Mouse (Mus musculus): ENCODE measurements around the gene Serpina9. TPM values are rescaled to one million over a fixed set of nuclear protein-coding genes. Genes with fewer than 3 reads are reported as not detected.
"Not testable (repeated sequence)": the region's sequence is repeated elsewhere in the genome, so short reads cannot be mapped to it uniquely, and the experiment has no call there.

Serpina9 gene
- total RNA-seq, 2 experiments from 2014 or later, result not detected

DNA sequence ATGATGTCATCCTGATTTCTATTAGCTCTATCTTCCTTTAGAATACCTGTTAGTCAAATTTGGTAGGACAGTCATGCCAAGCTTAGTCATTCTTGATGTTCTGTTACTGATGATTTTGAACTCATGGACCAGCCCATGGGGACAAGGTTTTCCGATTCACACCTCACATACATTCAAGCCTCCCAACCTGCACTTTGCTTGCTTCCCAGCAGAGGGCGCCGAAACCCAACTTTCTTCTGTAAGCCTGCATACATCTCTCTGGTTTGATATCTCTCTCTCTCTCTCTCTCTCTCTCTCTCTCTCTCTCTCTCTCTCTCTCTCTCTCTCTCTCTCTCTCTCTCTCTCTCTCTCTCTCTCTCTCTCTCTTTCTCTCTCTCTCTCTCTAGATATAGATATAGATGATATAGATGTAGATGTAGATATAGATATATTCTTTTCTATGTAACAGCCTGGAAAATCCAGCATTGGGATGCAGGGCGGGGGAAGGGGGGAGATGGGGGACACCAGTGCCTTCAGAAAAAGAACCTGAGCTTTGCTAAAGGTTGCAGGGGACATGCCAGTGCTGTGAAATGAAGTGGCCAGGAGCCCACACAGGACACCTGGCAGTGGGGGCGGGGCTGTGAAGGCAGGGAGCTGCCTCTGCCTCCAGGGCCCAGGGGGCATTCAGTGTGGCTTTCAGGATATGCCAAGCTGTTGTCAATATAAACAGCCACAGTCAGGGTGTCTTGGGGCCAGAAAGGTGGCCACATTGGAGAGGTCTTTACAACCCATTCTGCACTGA lies 18.1 kb downstream of the Serpina9 start:
- no peak; the same call in 1 of the 2 replicates for ATAC-seq (replicated peaks; ENCODE audit: low FRiP score, poor library complexity, severe bottlenecking)

DNA sequence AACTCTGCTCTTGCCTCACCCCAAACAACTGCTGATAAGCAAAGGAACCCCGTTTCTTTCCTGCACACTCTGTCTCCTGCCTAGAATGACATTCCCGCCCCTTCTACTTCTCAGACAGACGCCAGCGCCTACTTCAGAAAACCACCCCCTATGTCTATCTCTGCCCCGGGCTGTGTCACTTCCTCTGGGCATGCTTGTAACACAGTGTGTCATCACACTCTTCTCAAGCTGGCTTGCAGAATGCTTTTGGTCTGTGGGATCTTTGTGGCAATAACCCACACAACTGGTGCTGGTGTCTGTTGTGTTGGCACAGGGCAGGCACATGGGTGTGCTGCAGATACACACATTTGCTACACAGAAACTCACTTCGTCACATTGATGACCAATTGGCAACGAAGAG lies 20.6 kb downstream of the Serpina9 start:
- ATAC-seq (replicated peaks; ENCODE audit: low FRiP score, poor library complexity, severe bottlenecking), result no peak

DNA sequence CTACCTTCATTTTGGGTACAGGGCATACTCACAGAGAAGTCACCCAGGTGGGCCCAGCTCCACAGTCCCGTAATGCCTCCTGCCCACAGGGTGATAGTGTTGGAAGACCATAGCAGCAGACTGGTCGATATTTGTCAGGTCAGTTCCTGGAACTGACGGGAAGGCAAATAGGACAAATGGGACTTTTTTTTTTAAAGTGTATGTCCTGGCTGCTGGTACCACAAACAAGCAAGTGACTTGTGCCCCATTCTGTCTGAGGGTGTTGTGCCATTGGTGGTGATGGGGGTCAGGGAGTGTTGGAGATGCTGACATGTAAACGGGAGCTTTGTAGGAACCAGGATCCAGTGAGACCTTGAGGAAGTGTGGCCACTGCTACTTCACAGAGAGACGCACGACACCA lies 23.7 kb downstream of the Serpina9 start, which contains the start of gene Serpina11:
Gene Serpina11 (minus strand): TSS at position 101 of the 400 bp plus-strand sequence.
- ATAC-seq (replicated peaks; ENCODE audit: low FRiP score, poor library complexity, severe bottlenecking), result no peak

DNA sequence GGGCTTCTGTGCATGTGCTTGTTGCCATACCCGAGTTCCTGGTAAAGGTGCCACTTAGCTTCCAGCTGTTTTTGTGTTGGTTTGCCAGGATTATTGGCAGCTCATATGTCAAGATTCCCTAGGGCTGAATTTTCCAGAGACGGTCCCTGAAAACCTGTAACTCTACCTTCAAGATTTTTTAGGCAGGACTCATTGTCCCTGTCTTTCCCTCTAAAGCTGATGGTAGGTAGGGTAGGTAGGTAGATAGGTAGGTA lies 24.1 kb downstream of the Serpina9 start:
- no peak for ATAC-seq (replicated peaks; ENCODE audit: low FRiP score, poor library complexity, severe bottlenecking)

DNA sequence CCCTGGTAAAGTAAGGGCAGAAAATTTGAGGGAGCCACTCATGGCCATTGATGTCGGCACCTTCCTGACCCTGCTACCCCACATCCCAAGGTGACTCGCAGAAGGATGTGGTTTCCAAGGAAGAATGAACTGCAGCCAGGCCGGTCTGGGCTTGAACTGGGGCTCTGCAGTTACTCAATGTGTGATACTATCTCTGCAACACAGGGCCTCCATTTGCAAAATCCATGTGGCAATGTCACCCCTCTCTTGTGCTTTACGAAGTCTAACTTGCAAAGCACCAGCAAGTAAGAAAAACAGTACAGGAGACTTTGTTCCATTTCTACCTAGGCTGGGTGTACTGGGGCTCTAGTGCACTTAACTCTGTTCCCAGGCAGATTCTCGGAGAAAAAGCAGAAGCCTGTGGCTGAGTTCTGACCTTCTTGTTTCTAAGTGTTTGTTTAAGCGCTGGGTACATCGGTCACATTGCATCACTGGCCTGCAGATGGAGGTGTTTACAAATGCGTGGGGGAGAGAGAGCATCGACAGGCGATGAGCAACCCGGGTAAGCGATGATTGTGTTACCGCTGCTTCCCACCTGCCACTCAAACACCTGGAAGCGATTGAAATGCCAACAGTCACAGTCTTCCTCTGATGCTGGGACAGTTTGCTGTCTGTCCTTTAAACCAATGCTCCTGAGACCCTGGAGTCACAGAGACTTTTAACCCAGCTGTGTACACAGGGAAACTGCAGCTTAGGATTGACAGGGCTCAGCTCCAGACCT lies 24.6 kb downstream of the Serpina9 start:
- ATAC-seq (replicated peaks; ENCODE audit: low FRiP score, poor library complexity, severe bottlenecking), result no peak

DNA sequence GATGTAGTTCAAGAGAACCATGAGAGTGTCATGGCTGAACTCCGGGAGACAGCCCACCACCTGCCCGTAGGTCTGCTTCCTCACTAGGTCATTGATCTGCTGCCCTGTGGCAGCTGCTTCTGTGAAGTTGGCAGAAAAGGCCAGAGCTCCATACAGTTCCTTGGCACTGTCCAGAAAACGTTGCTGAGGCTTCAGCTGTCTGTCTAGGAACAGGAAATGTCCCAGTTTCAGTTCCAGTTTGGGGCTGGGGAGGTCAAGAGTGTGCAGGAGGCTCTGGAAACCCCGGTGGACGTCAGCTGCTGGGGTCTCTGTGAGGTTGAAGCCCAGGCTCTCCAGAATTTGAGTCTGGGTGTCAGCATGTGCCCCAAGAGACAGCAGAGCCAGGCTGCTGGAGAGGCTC lies 27.7 kb downstream of the Serpina9 start:
- ATAC-seq (replicated peaks; ENCODE audit: low FRiP score, poor library complexity, severe bottlenecking), result no peak

DNA sequence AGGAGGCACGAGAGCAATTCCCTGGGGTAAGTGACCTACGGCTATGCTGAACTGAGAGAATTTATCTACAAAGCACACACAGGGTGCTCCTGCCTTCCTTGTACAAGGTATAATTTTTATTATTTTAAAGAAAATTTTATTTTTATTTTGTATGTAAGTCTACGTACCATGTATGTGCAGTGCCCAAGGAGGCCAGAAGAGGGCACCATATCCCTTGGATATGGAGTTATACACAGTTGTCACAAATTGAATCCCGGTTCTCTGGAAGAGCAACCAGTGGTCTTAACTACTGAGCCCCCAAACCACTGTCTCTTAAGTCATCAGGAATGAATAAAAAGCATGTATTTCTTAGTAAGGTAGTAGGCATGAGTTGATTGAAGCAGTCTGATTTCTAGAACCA lies 28.6 kb downstream of the Serpina9 start:
- ATAC-seq (replicated peaks; ENCODE audit: low FRiP score, poor library complexity, severe bottlenecking), result no peak

DNA sequence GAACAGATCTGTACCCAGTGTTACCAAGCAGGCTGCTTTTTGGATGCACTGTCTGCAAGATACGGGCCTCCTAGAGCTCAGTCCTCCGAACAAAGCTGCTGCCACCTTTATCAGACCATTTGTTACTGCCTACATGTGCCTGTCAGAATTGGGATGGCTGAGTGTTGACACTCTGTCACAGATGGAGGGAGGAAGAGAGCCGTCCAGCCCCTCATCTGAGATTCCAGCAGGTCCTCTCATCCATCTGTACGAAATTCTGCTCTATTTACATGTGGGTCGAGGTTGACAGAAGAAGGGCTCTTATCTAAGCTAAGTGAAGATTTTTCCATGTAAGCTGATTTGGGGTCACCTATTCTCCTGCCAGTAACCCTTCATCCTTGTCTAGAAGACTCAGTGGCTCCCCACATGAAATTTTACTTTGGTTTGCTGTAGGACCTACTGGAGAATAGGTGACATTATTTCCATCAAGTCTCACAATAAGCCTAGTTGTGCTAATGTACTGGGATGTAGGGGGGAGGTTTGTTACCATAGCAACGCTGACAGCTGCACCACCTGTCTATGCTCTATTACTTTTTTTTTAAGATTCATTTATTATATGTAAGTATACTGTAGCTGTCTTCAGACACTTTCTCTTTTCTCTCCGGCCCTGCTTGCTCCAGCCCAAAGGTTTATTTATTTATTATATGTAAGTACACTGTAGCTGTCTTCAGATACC lies 31.8 kb downstream of the Serpina9 start:
- no peak for ATAC-seq (replicated peaks; ENCODE audit: low FRiP score, poor library complexity, severe bottlenecking)

DNA sequence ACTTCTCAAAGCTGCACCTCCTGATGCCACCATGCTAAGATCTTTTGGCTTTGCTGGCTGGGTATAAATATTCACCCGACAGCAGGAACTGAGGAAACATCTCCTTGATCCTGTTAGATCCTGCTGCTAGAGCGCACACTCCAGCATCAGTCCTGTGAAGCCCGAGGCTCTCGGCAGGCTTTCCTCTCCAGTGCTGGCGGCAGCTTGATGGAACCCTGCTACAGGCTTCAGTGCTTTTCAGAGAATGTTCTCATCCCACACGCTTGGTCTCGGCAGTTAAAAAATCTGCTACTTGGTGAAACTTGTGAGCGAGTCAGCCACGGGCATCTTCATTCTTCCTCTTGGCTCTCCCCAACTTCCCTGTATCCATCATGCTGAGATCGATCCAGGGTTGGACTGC lies 35.3 kb downstream of the Serpina9 start:
- no peak for ATAC-seq (replicated peaks; ENCODE audit: low FRiP score, poor library complexity, severe bottlenecking)

DNA sequence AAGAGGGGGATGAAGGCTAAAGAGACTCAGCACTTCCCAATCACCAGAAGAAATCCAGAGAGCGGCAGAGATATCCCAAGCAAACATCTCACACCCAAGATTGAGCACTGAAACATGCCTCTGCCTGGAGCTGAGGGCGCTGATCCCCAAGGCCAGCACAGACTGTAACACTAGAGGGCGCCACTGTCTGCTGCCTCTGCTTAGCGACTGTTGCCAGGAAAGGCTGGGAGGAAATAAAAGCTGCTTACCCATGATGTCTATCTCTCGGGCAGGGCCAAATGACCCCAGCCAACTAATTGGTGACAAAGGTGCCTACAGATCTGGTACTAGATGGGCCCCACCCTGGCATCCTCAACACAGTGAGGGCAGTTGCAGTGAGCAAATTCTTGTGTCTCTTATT lies 35.7 kb downstream of the Serpina9 start:
- no peak for ATAC-seq (replicated peaks; ENCODE audit: low FRiP score, poor library complexity, severe bottlenecking)

DNA sequence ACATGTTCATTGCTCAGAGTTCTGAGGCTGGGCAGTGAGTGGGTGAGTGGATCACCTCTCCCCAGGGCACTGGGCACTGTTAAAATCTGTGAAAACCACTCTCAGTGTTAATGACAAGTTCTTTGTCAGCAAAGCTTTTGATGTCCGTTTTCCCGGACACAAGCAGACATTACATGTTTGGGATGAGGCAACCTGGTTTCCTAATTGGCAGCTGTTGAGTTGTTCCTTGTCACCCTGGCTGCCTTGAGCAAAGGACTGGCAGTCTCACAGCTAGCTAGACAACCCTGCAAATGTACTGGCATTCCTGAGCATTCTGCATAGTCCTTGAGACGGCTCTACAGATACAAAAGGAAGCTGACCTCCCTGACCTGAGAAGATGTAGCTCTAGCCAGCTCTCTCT lies 36.5 kb downstream of the Serpina9 start:
- ATAC-seq (replicated peaks; ENCODE audit: low FRiP score, poor library complexity, severe bottlenecking), result no peak

DNA sequence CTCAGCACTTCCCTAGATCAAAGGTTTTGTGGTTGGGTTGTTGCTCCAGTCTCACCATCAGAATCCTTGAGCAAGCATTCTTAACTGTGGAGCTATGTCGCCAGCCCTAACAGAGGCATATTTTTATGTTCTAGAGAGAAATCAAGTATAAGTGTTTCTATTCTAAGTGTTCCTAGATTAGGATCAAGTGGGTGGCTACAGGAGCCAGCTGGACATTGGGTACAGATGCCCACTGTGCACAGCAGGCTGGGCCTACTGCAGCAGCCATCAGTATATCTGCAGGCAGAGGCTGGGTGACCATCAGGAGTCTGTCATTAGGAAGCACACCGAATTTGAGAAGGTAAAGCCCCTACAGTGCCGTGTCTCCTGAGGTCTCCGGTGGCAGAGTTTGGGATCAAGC lies 42.5 kb downstream of the Serpina9 start:
- no peak for ATAC-seq (replicated peaks; ENCODE audit: low FRiP score, poor library complexity, severe bottlenecking)

DNA sequence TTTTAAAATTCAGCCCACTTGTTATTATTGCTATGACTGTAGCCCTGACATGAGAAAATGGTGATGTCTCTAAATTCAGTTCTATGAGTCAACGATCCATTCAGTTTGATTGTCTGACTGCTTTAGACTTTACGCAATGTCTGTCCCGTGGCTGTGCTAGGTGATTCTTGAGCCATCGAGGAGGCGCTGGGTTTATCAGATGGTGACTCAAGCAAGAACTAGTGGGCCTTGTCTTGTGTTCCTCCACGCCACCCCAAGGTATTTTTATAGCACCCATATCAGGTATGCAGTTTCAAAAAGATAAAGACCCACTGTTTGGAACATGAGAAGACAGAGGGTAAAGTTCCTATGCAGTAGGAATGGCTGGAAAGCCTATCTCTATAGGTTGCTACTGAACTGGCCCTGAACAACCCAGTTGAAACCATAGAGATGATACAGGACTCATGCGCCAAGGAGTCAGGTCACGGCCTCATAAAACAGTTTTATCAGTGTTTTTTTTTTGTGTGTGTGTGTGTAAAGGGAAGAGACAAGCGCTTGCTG lies 43.9 kb downstream of the Serpina9 start:
- no peak for ATAC-seq (replicated peaks; ENCODE audit: low FRiP score, poor library complexity, severe bottlenecking)

DNA sequence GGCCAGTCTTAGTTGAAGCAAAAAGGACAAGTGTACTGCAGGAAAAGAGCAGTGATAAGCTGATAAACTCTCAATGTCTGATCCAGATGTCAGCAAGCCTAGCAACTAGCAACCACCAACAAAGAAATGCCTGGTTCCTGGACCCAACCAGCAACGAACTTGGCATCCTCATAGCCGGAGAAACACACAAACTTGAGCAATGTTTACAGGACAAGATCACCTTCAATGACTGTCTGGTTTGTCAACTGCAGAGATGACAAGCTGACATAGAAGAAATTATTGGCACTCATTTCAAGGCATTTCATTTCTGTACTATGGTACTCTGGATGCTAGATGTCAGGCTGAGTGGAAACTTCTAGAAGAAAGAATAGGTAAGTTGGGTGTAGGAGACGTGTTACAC lies 46.8 kb downstream of the Serpina9 start:
- ATAC-seq (replicated peaks; ENCODE audit: low FRiP score, poor library complexity, severe bottlenecking), result no peak

DNA sequence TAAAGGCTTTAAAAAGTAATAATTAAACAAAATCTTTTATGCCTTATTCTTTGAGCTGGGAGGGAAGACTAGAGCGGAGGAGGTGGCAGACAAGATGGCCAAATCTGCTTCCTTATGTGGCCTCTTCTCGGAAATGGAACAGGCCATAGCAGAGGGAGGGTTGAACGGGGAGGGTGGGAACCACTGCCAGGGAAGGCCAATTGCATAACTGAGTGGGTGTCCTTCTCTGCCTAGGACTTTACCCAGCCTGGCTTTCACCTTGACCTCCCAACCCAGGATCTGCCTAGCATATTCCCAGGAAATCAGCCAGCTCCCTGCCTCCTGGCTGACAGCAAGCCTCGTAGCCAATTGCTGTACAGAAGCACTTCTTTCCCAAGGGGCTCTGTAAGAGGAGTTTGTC lies 50.3 kb downstream of the Serpina9 start:
- ATAC-seq (replicated peaks; ENCODE audit: low FRiP score, poor library complexity, severe bottlenecking), result no peak

DNA sequence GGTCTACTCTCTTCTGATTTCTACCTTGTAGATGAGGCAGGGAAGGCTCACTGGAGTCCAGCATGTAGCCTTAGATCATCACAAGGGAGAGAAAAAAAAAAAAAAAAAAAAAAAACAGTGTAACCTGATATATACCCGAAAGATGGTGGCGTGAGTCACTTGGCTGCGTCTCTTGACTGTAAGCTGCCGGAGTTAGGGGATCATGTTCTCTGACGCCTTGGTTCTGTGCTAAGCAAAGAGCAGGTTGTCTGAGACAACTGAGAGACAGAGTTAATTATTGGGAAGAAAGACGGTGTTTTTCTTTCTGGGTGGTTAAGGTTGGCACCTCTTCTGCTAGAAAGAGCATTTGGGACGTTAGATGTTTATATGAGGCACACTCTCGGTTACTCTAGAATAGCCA lies 50.7 kb downstream of the Serpina9 start:
- no peak for ATAC-seq (replicated peaks; ENCODE audit: low FRiP score, poor library complexity, severe bottlenecking)

DNA sequence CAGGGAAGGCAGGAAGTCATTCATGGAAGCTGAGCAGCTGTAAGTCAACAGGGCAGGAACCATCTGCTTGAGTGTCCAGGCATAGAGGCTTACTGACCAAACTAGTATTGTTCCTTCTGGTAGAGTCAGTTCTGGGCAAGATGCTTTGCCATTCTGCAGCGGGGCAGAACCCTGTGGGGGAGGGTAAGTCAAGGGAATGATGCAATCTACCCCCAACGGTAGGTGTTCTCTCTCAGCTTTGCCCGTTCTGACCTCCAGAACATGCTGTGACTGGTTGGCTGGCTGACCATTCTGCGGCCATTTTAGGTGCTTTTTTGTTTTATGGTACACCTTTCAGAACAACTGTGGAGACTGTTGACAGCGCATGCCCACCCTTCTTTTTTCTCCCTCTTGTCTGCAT lies 51.2 kb downstream of the Serpina9 start:
- ATAC-seq (replicated peaks; ENCODE audit: low FRiP score, poor library complexity, severe bottlenecking), result no peak

DNA sequence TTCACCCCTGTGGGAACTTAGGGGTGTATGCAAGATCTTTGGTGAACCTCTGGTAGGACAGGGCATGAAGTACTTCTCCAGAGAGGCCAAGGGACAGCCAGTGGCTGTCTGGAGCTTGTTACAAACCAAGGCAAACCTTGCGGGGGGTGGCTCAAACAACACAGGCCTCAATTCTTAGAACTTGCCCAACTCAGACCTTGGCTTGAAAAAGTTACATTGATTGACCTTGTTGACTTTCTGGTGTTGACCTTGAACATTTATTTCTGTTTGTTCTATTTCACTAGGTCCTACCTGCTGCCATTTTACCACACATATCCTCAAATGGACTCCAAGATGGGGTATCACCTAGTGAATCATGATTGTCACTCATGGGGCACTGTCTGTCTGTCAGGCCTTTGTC lies 51.8 kb downstream of the Serpina9 start:
- ATAC-seq (replicated peaks; ENCODE audit: low FRiP score, poor library complexity, severe bottlenecking), result no peak

DNA sequence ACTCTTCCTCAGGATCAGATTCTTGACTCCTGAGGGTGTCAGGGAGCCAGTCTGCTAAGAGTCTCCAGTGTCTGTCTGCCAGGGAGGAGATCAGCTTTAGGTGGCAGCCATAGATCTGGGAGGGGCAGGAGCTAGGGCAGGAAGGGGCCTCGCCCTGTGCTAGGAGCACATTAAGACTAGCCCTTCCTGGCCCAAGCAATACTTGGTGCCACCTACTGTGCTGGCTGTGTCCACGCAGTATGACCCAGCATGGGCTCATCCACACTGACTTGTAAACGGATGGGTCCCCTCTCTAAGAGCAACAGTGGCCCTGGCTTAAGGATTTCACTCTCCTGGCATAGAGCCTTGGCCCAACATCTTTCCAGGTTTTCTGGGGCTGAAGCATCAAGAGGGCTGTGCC lies 54.8 kb downstream of the Serpina9 start, which contains the start of gene Serpina1e:
Gene Serpina1e (minus strand): TSS at position 178 of the 400 bp plus-strand sequence.
- ATAC-seq (replicated peaks; ENCODE audit: low FRiP score, poor library complexity, severe bottlenecking), result no peak

DNA sequence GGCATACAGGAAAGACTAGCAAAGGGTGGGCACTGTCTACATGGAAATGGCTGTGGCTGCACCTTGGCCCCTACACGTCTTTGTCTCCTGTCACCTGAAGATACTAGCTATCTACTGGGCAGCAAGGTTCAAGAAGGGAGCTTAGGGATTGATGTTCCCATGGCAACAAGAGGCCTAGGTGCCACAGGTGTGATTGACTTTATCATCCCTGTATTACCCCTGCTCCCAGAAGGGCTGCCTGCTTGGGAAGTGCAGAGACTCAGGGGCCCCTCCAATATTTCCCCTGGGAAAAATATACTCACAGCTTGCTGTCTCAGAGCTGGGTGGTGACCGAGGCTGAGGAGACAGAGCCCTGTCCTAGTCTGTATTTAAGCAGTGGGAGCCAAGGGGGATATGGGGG lies 57.0 kb downstream of the Serpina9 start:
- ATAC-seq (replicated peaks; ENCODE audit: low FRiP score, poor library complexity, severe bottlenecking), result not testable (repeated sequence)

DNA sequence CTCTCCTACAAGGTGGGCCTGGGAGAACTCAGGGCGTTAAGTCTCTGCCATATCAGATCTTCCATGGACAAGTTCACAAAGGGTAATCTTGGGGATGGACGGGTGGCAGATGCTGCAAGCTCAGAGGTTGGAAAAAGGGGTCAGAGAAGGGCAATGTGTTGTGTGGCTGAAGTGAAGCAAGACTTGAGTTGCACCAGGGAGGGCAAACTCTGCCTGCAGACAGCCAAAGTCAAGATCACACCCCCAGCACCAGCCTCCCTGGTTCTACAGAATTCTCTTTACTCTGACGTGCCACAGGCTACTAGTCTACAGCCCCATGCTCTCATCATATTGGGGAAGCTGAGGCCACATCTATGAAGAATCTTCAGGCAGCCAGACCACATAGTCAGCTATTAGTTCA lies 60.6 kb downstream of the Serpina9 start:
- not testable (repeated sequence) for ATAC-seq (replicated peaks; ENCODE audit: low FRiP score, poor library complexity, severe bottlenecking)

Measured in erythroblast, adult 5-6 weeks (primary cell).